Mouse (Mus musculus) brain, embryonic 14.5 days (tissue): Measurements from ENCODE around the gene Med24.

Experiments used
- CTCF ChIP-seq: fragments of 200-500 bp; IDR thresholded peaks from 2 replicates; pipeline ENCODE4 v1.5.1; 2012; ENCODE audit warnings: inconsistent platforms, mild to moderate bottlenecking, moderate library complexity, borderline replicate concordance; ENCODE audit not compliant: insufficient read depth, insufficient read length; ENCODE audit errors: extremely low read depth
- POLR2A ChIP-seq: fragments of 200-500 bp; IDR thresholded peaks from 2 replicates; pipeline ENCODE4 v1.6.1; 2012; ENCODE audit warnings: mild to moderate bottlenecking, inconsistent platforms, borderline replicate concordance; ENCODE audit not compliant: poor library complexity, insufficient read depth, insufficient read length, severe bottlenecking; ENCODE audit errors: extremely low read depth

DNA sequence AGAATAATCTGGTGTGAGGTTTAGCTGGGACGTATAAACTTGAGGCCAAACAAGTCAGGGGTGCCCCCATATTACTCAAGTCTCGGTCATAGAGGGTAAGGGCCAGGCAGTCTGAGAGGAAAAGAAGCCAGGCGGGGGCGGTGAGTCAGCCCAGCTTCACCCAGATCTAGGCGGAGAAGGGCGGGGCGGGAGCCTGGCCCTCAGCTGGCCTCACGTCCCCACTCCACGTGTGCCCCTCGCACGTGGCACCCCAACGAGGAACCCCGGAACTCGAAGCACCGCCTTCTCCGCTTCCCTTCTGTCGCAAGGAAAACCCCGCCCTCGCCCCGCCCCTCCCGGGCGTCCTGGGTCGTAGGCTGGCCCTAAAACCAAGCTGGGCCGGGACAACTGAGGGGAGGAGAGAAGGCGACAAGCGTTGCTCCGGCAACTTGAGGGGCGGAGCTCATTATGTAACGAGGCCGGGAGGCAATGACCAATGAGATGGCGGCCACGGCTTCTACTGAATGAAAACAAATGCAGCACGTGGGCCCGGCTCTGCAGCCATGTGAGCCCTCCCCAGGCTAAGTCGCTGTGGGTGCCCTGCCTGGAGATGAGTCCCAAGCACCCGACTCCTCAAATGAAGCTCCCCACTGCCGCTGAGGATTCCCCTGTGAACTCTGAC lies 44.5 kb upstream of the Med24 start:
- TF ChIP-seq POLR2A (no peak), CTCF (no peak)
